Mouse (Mus musculus): ENCODE measurements at regions not wholly inside any gene's neighbourhood (a gene's known extent, or its start where the extent isn't known, plus 50 kb on each side); places are given as distances from the start of the nearest gene placed in this dataset.

GRCm38 (mm10) chr4:71230497-71230872 is 527.3 kb downstream of the Gm11232 start:
- DNase-seq, result no peak
- intact Hi-C loops (cut with DNase I), result no loop called here

GRCm38 (mm10) chr4:71229796-71230496 is 527.8 kb downstream of the Gm11232 start:
- intact Hi-C loops (cut with DNase I), result no loop called here
- DNase-seq, result no peak

- intact Hi-C loops (cut with DNase I), result no loop called here
- no peak for DNase-seq
Measured at GRCm38 (mm10) chr4:71226653-71227052, 531.1 kb downstream of the Gm11232 start.

- intact Hi-C loops (cut with DNase I), result no loop called here
- DNase-seq, result no peak
Measured at GRCm38 (mm10) chr4:71218060-71218459, 539.7 kb downstream of the Gm11232 start.

- intact Hi-C loops (cut with DNase I), result no loop called here
- DNase-seq, result no peak
Measured at GRCm38 (mm10) chr4:71187801-71188200, 570.0 kb downstream of the Gm11232 start.

GRCm38 (mm10) chr4:71177661-71178060 is 580.1 kb downstream of the Gm11232 start:
- intact Hi-C loops (cut with DNase I), result no loop called here
- DNase-seq, result no peak

GRCm38 (mm10) chr4:71165802-71166201 is 592.0 kb downstream of the Gm11232 start:
- intact Hi-C loops (cut with DNase I), result no loop called here
- DNase-seq, result no peak

- DNase-seq, result no peak
Measured at GRCm38 (mm10) chr4:71131670-71132317, 597.0 kb upstream of the Megf9 start.

GRCm38 (mm10) chr4:71130946-71131669 is 596.3 kb upstream of the Megf9 start:
- intact Hi-C loops (cut with DNase I), result no loop called here
- DNase-seq, result peak in 1 of 2 experiments; percentile 0

More at GRCm38 (mm10) chr4:71131670-71132317, 597.0 kb upstream of the Megf9 start:
- intact Hi-C loops (cut with DNase I), result no loop called here

GRCm38 (mm10) chr4:71129306-71129705 is 594.5 kb upstream of the Megf9 start:
- intact Hi-C loops (cut with DNase I), result no loop called here
- no peak for DNase-seq
